Mouse (Mus musculus) spleen, postnatal 14 days (tissue): ENCODE measurements around the gene Ube2u.

ENCODE experiments used
- DNase-seq, 2 experiments: peaks; one replicate each; pipeline ENCODE4 v3.0.0; 2021 to 2022; ENCODE audit warnings: low spot score in 2 of 2

Gene Ube2u

GRCm38 (mm10) chr4:100547905-100548304 lies 69.3 kb downstream of the Ube2u start:
- DNase-seq, result no peak

DNA sequence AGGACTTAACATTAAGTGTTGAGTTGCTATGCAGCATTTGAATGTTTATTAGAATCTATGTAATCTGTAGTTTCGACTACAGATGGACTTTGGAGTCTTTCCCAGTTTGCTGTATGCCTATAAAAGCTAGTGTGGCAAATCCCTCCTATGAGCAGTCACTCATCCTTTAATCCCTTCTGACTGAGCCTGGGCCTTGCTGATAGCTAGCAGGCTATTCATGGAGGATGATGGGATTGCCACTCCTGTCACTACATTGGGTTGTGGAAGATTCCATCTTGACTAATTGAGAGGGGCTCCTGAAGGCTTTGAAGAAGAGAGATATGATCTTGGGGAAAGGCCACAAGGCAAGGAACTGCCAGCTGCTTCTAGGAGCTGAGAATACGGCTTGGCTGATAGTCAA lies 74.6 kb downstream of the Ube2u start:
- DNase-seq, result no peak

DNA sequence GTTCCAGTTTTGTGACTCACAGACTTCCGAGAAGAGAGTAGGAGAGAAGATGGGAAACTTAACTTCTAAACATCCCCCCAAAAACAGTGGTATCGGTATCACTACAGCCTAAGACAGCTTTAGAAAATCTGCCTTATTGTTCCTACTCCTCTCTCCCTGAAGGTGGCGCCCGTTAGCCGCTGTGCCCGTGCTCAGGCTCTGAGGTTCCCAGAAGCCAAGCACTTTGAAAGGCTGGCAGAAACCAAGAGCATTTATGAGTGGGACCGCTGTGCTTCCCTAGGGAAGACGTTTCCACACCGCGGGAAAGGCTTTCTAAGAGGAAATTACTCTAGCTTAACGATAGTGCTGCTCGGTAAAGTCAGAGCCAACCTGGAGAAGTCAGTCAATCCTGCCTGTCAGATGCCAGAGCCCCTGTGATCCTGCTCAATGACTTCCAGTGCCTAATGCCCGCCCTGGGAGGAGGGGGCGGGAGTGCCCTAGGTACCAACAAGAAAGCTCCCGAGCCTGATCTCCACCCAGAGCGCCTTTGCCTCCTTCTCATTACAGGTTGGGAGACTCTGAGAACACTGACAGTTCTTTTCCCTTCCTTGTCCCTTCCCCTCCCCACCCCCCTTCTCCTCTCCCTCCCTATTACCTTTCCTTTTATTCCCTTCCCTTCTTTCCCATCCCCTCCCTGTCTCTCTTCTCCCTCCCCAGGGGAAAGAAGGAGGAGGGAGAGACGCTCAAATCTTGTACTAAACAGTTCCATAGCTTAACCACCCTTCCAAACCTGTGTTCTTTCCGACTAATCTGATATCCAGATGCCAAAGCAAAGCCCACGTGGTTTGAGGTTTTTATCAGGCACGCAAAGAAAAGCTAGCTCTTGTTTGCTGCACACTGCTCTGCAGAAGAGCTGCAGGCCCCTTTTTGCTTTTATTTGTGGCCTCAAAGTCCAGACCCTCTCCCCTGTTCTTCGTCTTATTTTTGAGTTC lies 109.9 kb downstream of the Ube2u start:
- DNase-seq, result peak in 1 of 2 experiments; percentile 2

DNA sequence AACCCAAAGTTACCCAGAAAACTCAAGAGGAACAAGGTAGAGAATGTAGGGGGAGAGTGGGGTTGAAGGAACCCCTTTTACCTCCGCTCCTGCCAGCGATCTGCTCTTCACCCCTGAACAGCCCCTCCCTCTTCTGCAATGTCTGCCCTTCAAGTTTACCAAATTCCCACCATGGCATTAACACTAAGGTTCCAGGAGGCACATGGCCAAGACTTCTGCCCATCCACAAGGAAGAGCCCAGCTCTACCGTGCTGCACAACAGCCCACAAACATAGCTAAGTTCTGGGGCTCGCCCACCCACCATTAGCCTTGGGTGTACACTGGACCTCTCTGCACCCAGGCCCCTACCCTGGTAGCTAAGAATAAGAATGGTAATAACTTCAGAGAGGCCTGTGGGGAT lies 117.1 kb downstream of the Ube2u start:
- no peak for DNase-seq

DNA sequence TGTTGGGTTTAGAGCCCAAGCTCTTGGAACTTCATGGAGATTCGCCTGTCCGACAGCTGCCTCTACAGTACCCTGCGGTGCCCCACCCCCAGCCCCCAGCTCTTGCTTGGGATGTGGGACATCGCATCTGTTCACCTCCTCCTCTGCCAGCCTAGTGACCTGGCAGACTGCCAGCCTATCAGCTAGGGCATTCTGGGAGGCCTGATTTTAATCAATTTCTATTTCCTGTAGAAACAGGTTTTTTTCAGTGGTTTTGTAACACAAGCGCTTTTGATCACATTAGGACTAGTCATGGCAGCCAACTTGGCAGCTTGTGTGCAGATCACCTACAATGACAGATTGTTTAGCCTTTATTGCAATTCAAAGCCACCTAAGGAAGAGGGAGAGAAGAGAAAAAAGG lies 118.0 kb downstream of the Ube2u start:
- DNase-seq, result no peak

DNA sequence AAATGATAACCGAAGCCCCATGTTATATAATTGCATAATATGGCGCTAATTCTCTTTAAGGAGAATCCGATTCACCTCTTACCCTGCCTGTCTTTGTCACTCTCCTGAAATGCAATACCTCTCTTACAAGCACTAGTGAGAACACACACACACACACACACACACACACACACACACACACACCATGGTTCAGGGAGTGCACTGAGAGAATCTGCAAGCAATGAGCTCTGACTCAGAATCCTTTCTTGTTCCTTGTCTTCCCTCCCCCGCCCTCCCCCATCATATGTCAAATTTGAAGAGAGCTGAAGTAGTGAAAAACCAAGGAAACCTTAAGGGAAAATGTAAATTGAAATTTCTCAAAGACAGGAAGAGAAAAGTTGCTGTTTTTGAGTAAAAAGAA lies 118.4 kb downstream of the Ube2u start:
- DNase-seq, result no peak
